Mouse (Mus musculus) heart, embryonic 16.5 days (tissue): Measurements from ENCODE around the gene Atl2. TPM values are rescaled to one million over a fixed set of nuclear protein-coding genes. Genes with fewer than 3 reads are reported as not detected.

ENCODE experiments used
- ATAC-seq: fragments of 200-750 bp; cut with Nextera tagmentation; replicated peaks from 2 replicates; pipeline ENCODE4 v1.8.0; 2017; ENCODE audit warnings: moderate number of reproducible peaks; ENCODE audit not compliant: insufficient read depth, low FRiP score; ENCODE audit errors: extremely low read depth
- H3K27ac ChIP-seq: fragments of 300-500 bp; sonication (generic); 2 replicates; pipeline ENCODE4 v1.5.1; 2014; ENCODE audit warnings: mild to moderate bottlenecking, low read length, control low read depth, moderate library complexity
- H3K27me3 ChIP-seq: fragments of 300-500 bp; sonication (generic); 2 replicates; pipeline ENCODE4 v1.6.1; 2014; ENCODE audit warnings: low read length, mixed read lengths; ENCODE audit not compliant: control insufficient read depth, insufficient read depth
- H3K36me3 ChIP-seq: fragments of 300-500 bp; sonication (generic); 2 replicates; pipeline ENCODE4 v1.6.1; 2014; ENCODE audit not compliant: control insufficient read depth, insufficient read depth
- H3K4me1 ChIP-seq: fragments of 300-500 bp; sonication (generic); 2 replicates; pipeline ENCODE4 v1.6.1; 2014; ENCODE audit warnings: low read length, mixed read lengths; ENCODE audit not compliant: control insufficient read depth, insufficient read depth
- H3K4me2 ChIP-seq: fragments of 300-500 bp; sonication (generic); 2 replicates; pipeline ENCODE4 v1.6.1; 2014; ENCODE audit warnings: low read depth, mild to moderate bottlenecking, control low read depth, low read length
- H3K4me3 ChIP-seq: fragments of 300-500 bp; sonication (generic); 2 replicates; pipeline ENCODE4 v1.5.1; 2014; ENCODE audit warnings: mild to moderate bottlenecking, control low read depth, low read length
- H3K9ac ChIP-seq: fragments of 300-500 bp; sonication (generic); 2 replicates; pipeline ENCODE4 v1.6.1; 2014; ENCODE audit warnings: low read length, control low read depth
- H3K9me3 ChIP-seq: fragments of 300-500 bp; sonication (generic); replicated peaks from 2 replicates; pipeline ENCODE4 v1.6.1; 2016; ENCODE audit warnings: low read length; ENCODE audit not compliant: control insufficient read depth
- WGBS: fragments of 180-500 bp; shearing (Covaris S2); extraction: QIAGEN DNeasy Blood & Tissue Kit; methylation state at CpG from one replicate; pipeline ENCODE4 v1.1.7; 2014; 5-methylcytosine and 5-hydroxymethylcytosine counted together
- polyA plus RNA-seq: library from polyadenylated mRNA; unstranded; fragments of >200 nt; fragmentation: Nextera tagmentation; extraction: Ambion mirVana; gene quantifications from 2 replicates; pipeline ENCODE4 v1.2.1, GENCODE M21; 2015

The Atl2 gene
- polyA plus RNA-seq, 1 experiment from 2014 or later: 29.9 TPM

GRCm38 (mm10) chr17:79817995-79818394 is 77.9 kb downstream of the Atl2 start:
- Histone ChIP-seq H3K27me3 (no peaks in the 10 kb centered on the region), H3K4me1 (no peaks in the 10 kb centered on the region), H3K9ac (no peak overlapping the region), H3K4me3 (no peak overlapping the region), H3K36me3 (no peaks in the 10 kb centered on the region), H3K9me3 (no peaks in the 10 kb centered on the region), H3K4me2 (no peak overlapping the region), H3K27ac (no peak overlapping the region)
- 31% methylated on average over 7 of the region's 7 CpGs for WGBS
- ATAC-seq: no peak

- no peak overlapping the region for H3K27ac ChIP-seq
- no peak overlapping the region for H3K4me3 ChIP-seq
- H3K9me3 ChIP-seq: no peaks in the 10 kb centered on the region
- H3K4me2 ChIP-seq: no peak overlapping the region
- no peak overlapping the region for H3K9ac ChIP-seq
- ATAC-seq: no peak
- 79% methylated on average over 9 of the region's 9 CpGs for WGBS
- H3K27me3 ChIP-seq: no peaks in the 10 kb centered on the region
- H3K4me1 ChIP-seq: no peaks in the 10 kb centered on the region
- no peaks in the 10 kb centered on the region for H3K36me3 ChIP-seq
Observed at GRCm38 (mm10) chr17:79817551-79817950, 78.4 kb downstream of the Atl2 start.

- H3K4me2 ChIP-seq: no peak overlapping the region
- H3K27ac ChIP-seq: no peak overlapping the region
- H3K9ac ChIP-seq: no peak overlapping the region
- no peaks in the 10 kb centered on the region for H3K4me1 ChIP-seq
- no peaks in the 10 kb centered on the region for H3K36me3 ChIP-seq
- no peaks in the 10 kb centered on the region for H3K27me3 ChIP-seq
- H3K9me3 ChIP-seq: no peaks in the 10 kb centered on the region
- no peak overlapping the region for H3K4me3 ChIP-seq
- WGBS: 73% methylated on average over 6 of the region's 6 CpGs
- no peak for ATAC-seq
Observed at GRCm38 (mm10) chr17:79816896-79817295, 79.0 kb downstream of the Atl2 start.

GRCm38 (mm10) chr17:79810421-79810820 is 85.5 kb downstream of the Atl2 start:
- Histone ChIP-seq H3K27me3 (no peaks in the 10 kb centered on the region), H3K4me3 (no peak overlapping the region), H3K27ac (no peak overlapping the region), H3K9me3 (no peaks in the 10 kb centered on the region), H3K36me3 (no peaks in the 10 kb centered on the region), H3K4me2 (no peak overlapping the region), H3K4me1 (no peaks in the 10 kb centered on the region), H3K9ac (no peak overlapping the region)
- 78% methylated on average over 9 of the region's 9 CpGs for WGBS
- no peak for ATAC-seq

- Histone ChIP-seq H3K4me3 (no peak overlapping the region), H3K9ac (no peak overlapping the region), H3K36me3 (no peaks in the 10 kb centered on the region), H3K4me1 (no peaks in the 10 kb centered on the region), H3K4me2 (no peak overlapping the region), H3K27me3 (no peaks in the 10 kb centered on the region), H3K27ac (no peak overlapping the region), H3K9me3 (no peaks in the 10 kb centered on the region)
- no peak for ATAC-seq
- 69% methylated on average over 23 of the region's 23 CpGs for WGBS
Observed at GRCm38 (mm10) chr17:79809491-79810316, 86.2 kb downstream of the Atl2 start.

GRCm38 (mm10) chr17:79807237-79807930 is 88.5 kb downstream of the Atl2 start:
- Histone ChIP-seq H3K4me2 (no peak overlapping the region), H3K9ac (no peak overlapping the region), H3K4me1 (no peaks in the 10 kb centered on the region), H3K27ac (no peak overlapping the region), H3K4me3 (no peak overlapping the region), H3K36me3 (no peaks in the 10 kb centered on the region), H3K27me3 (no peaks in the 10 kb centered on the region), H3K9me3 (no peaks in the 10 kb centered on the region)
- WGBS: 77% methylated on average over 8 of the region's 8 CpGs
- no peak for ATAC-seq

GRCm38 (mm10) chr17:79804747-79805146 is 91.2 kb downstream of the Atl2 start:
- H3K4me3 ChIP-seq: no peak overlapping the region
- H3K9me3 ChIP-seq: no peaks in the 10 kb centered on the region
- H3K36me3 ChIP-seq: no peaks in the 10 kb centered on the region
- no peak overlapping the region for H3K27ac ChIP-seq
- 52% methylated on average over 2 of the region's 2 CpGs for WGBS
- no peak overlapping the region for H3K4me2 ChIP-seq
- H3K4me1 ChIP-seq: no peaks in the 10 kb centered on the region
- no peak overlapping the region for H3K9ac ChIP-seq
- no peak for ATAC-seq
- no peaks in the 10 kb centered on the region for H3K27me3 ChIP-seq

- Histone ChIP-seq H3K4me2 (no peak overlapping the region), H3K36me3 (no peaks in the 10 kb centered on the region), H3K9ac (no peak overlapping the region), H3K9me3 (no peaks in the 10 kb centered on the region), H3K4me1 (no peaks in the 10 kb centered on the region), H3K4me3 (no peak overlapping the region), H3K27me3 (no peaks in the 10 kb centered on the region), H3K27ac (no peak overlapping the region)
- no peak for ATAC-seq
- 57% methylated on average over 7 of the region's 7 CpGs for WGBS
Observed at GRCm38 (mm10) chr17:79802056-79802455, 93.9 kb downstream of the Atl2 start.

GRCm38 (mm10) chr17:79798831-79799230 is 97.1 kb downstream of the Atl2 start:
- no peaks in the 10 kb centered on the region for H3K4me1 ChIP-seq

More at GRCm38 (mm10) chr17:79798831-79799230, 97.1 kb downstream of the Atl2 start:
- ATAC-seq: no peak
- H3K9me3 ChIP-seq: no peaks in the 10 kb centered on the region
- H3K27me3 ChIP-seq: no peaks in the 10 kb centered on the region
- no peaks in the 10 kb centered on the region for H3K36me3 ChIP-seq
- 90% methylated on average over 10 of the region's 10 CpGs for WGBS
- no peak overlapping the region for H3K27ac ChIP-seq
- H3K9ac ChIP-seq: no peak overlapping the region
- no peak overlapping the region for H3K4me3 ChIP-seq
- no peak overlapping the region for H3K4me2 ChIP-seq
